Mouse (Mus musculus) heart, embryonic 13.5 days (tissue): ENCODE data around the gene Adgrd1. TPM values are rescaled to one million over a fixed set of nuclear protein-coding genes. Genes with fewer than 3 reads are reported as not detected.

Source experiments
- ATAC-seq: fragments of 200-750 bp; cut with Nextera tagmentation; 2 replicates; pipeline ENCODE4 v1.8.0; 2017; ENCODE audit warnings: moderate TSS enrichment; ENCODE audit not compliant: insufficient number of reproducible peaks, low FRiP score, low TSS enrichment; ENCODE audit errors: extremely low read depth
- H3K27ac ChIP-seq: fragments of 300-500 bp; sonication (generic); replicated peaks from 2 replicates; pipeline ENCODE4 v1.5.1; 2015; ENCODE audit warnings: moderate library complexity, mild to moderate bottlenecking, inconsistent platforms
- H3K27me3 ChIP-seq: fragments of 300-500 bp; sonication (generic); replicated peaks from 2 replicates; pipeline ENCODE4 v1.6.1; 2015; ENCODE audit warnings: mild to moderate bottlenecking, inconsistent platforms
- H3K36me3 ChIP-seq: fragments of 300-500 bp; sonication (generic); 2 replicates; pipeline ENCODE4 v1.6.1; 2015; ENCODE audit warnings: mild to moderate bottlenecking, inconsistent platforms
- H3K4me1 ChIP-seq: fragments of 300-500 bp; sonication (generic); 2 replicates; pipeline ENCODE4 v1.6.1; 2015; ENCODE audit warnings: inconsistent platforms
- H3K4me2 ChIP-seq: fragments of 300-500 bp; sonication (generic); 2 replicates; pipeline ENCODE4 v1.6.1; 2015; ENCODE audit warnings: inconsistent platforms, mild to moderate bottlenecking, moderate library complexity
- H3K4me3 ChIP-seq: fragments of 300-500 bp; sonication (generic); 2 replicates; pipeline ENCODE4 v1.5.1; 2015; ENCODE audit warnings: moderate library complexity, mild to moderate bottlenecking, inconsistent platforms
- H3K9ac ChIP-seq: fragments of 300-500 bp; sonication (generic); 2 replicates; pipeline ENCODE4 v1.6.1; 2015; ENCODE audit warnings: inconsistent platforms, mild to moderate bottlenecking, moderate library complexity
- H3K9me3 ChIP-seq: fragments of 300-500 bp; sonication (generic); 2 replicates; pipeline ENCODE4 v1.6.1; 2016; ENCODE audit warnings: inconsistent platforms
- WGBS: fragments of 180-500 bp; shearing (Covaris S2); methylation state at CpG from one replicate; pipeline ENCODE4 v1.1.7; 2015; ENCODE audit warnings: mixed read lengths; 5-methylcytosine and 5-hydroxymethylcytosine counted together
- polyA plus RNA-seq: library from polyadenylated mRNA; unstranded; fragments of >200 nt; fragmentation: Nextera tagmentation; extraction: Ambion mirVana; gene quantifications from 2 replicates; pipeline ENCODE4 v1.2.1, GENCODE M21; 2015

Adgrd1 gene
- polyA plus RNA-seq, 1 experiment from 2014 or later = 0.87 TPM

GRCm38 (mm10) chr5:129211385-129212031 is 115.0 kb downstream of the Adgrd1 start:
- no peaks in the 10 kb centered on the region for H3K9me3 ChIP-seq
- no peak overlapping the region for H3K27ac ChIP-seq
- H3K9ac ChIP-seq = no peak overlapping the region
- 76% methylated on average over 14 of the region's 14 CpGs for WGBS
- no peak overlapping the region for H3K4me2 ChIP-seq
- peaks cover 11% of the 10 kb centered on the region; the same call in 1 of the 2 replicates for H3K27me3 ChIP-seq
- H3K4me1 ChIP-seq = no peaks in the 10 kb centered on the region
- no peak for ATAC-seq
- no peak overlapping the region for H3K4me3 ChIP-seq
- no peaks in the 10 kb centered on the region for H3K36me3 ChIP-seq

GRCm38 (mm10) chr5:129214023-129214422 is 117.5 kb downstream of the Adgrd1 start:
- no peak overlapping the region for H3K27ac ChIP-seq
- H3K9ac ChIP-seq = no peak overlapping the region
- no peaks in the 10 kb centered on the region for H3K36me3 ChIP-seq
- H3K4me1 ChIP-seq = peaks cover 5% of the 10 kb centered on the region
- no peak overlapping the region for H3K4me3 ChIP-seq
- WGBS = 39% methylated on average over 9 of the region's 9 CpGs
- H3K4me2 ChIP-seq = no peak overlapping the region
- ATAC-seq = no peak
- peaks cover 25% of the 10 kb centered on the region for H3K27me3 ChIP-seq
- H3K9me3 ChIP-seq = no peaks in the 10 kb centered on the region

- Histone ChIP-seq H3K27ac (no peak overlapping the region), H3K9me3 (peaks cover 5% of the 10 kb centered on the region; the same call in 1 of the 2 replicates), H3K4me3 (no peak overlapping the region), H3K9ac (no peak overlapping the region), H3K4me2 (no peak overlapping the region), H3K27me3 (peaks cover 25% of the 10 kb centered on the region), H3K36me3 (no peaks in the 10 kb centered on the region), H3K4me1 (peaks cover 5% of the 10 kb centered on the region)
- 77% methylated on average over 2 of the region's 2 CpGs for WGBS
- ATAC-seq = no peak
These were observed 119.5 kb downstream of the Adgrd1 start for GRCm38 (mm10) chr5:129216001-129216400.

GRCm38 (mm10) chr5:129217481-129218221 is 121.1 kb downstream of the Adgrd1 start:
- no peaks in the 10 kb centered on the region for H3K36me3 ChIP-seq
- WGBS = 12% methylated on average over 22 of the region's 22 CpGs
- H3K4me2 ChIP-seq = peak overlapping the region; percentile 51
- no peak overlapping the region for H3K27ac ChIP-seq
- 0 out of 2 replicates have a peak overlapping the region, but pooled peaks have one; percentile 11 for H3K4me3 ChIP-seq
- no peak for ATAC-seq
- H3K9ac ChIP-seq = no peak overlapping the region
- peaks cover 5% of the 10 kb centered on the region for H3K4me1 ChIP-seq
- peaks cover 21% of the 10 kb centered on the region for H3K27me3 ChIP-seq
- H3K9me3 ChIP-seq = peaks cover 5% of the 10 kb centered on the region; the same call in 1 of the 2 replicates

- peaks cover 21% of the 10 kb centered on the region for H3K27me3 ChIP-seq
- WGBS = 48% methylated on average over 1 of the region's 3 CpGs
- H3K36me3 ChIP-seq = no peaks in the 10 kb centered on the region
- H3K4me1 ChIP-seq = peaks cover 5% of the 10 kb centered on the region
- H3K27ac ChIP-seq = no peak overlapping the region
- peaks cover 5% of the 10 kb centered on the region; the same call in 1 of the 2 replicates for H3K9me3 ChIP-seq
- H3K4me2 ChIP-seq = no peak overlapping the region
- H3K4me3 ChIP-seq = no peak overlapping the region
- no peak for ATAC-seq
- H3K9ac ChIP-seq = no peak overlapping the region
These were observed 121.6 kb downstream of the Adgrd1 start for GRCm38 (mm10) chr5:129218222-129218505.

- ATAC-seq = no peak
- H3K4me3 ChIP-seq = no peak overlapping the region
- H3K9me3 ChIP-seq = peaks cover 5% of the 10 kb centered on the region; the same call in 1 of the 2 replicates
- H3K36me3 ChIP-seq = no peaks in the 10 kb centered on the region
- H3K27ac ChIP-seq = no peak overlapping the region
- H3K9ac ChIP-seq = no peak overlapping the region
- WGBS = 32% methylated on average over 8 of the region's 8 CpGs
- no peak overlapping the region for H3K4me2 ChIP-seq
- peaks cover 5% of the 10 kb centered on the region for H3K4me1 ChIP-seq
- H3K27me3 ChIP-seq = peaks cover 21% of the 10 kb centered on the region
These were observed 122.0 kb downstream of the Adgrd1 start for GRCm38 (mm10) chr5:129218537-129218981.

- Histone ChIP-seq H3K4me2 (no peak overlapping the region), H3K27me3 (peaks cover 21% of the 10 kb centered on the region), H3K36me3 (no peaks in the 10 kb centered on the region), H3K9me3 (peaks cover 5% of the 10 kb centered on the region; the same call in 1 of the 2 replicates), H3K4me1 (peaks cover 5% of the 10 kb centered on the region), H3K4me3 (no peak overlapping the region), H3K9ac (no peak overlapping the region), H3K27ac (no peak overlapping the region)
- no peak for ATAC-seq
- WGBS = 88% methylated on average over 5 of the region's 5 CpGs
These were observed 122.7 kb downstream of the Adgrd1 start for GRCm38 (mm10) chr5:129219178-129219760.

- Histone ChIP-seq H3K27me3 (peaks cover 3% of the 10 kb centered on the region; the same call in 1 of the 2 replicates), H3K27ac (no peak overlapping the region), H3K36me3 (no peaks in the 10 kb centered on the region), H3K4me3 (peak overlapping the region; percentile 19), H3K9me3 (no peaks in the 10 kb centered on the region), H3K4me2 (peak overlapping the region; percentile 47), H3K4me1 (no peaks in the 10 kb centered on the region), H3K9ac (no peak overlapping the region)
- ATAC-seq = no peak
- 59% methylated on average over 33 of the region's 33 CpGs for WGBS
These were observed 129.4 kb downstream of the Adgrd1 start for GRCm38 (mm10) chr5:129225810-129226450.

GRCm38 (mm10) chr5:129228171-129228570 is 131.6 kb downstream of the Adgrd1 start:
- Histone ChIP-seq H3K9ac (no peak overlapping the region), H3K4me1 (no peaks in the 10 kb centered on the region), H3K36me3 (no peaks in the 10 kb centered on the region), H3K27ac (no peak overlapping the region), H3K27me3 (peaks cover 3% of the 10 kb centered on the region; the same call in 1 of the 2 replicates), H3K4me3 (no peak overlapping the region), H3K4me2 (no peak overlapping the region), H3K9me3 (no peaks in the 10 kb centered on the region)
- 87% methylated on average over 2 of the region's 2 CpGs for WGBS
- ATAC-seq = no peak

- Histone ChIP-seq H3K4me2 (no peak overlapping the region), H3K4me3 (no peak overlapping the region), H3K4me1 (no peaks in the 10 kb centered on the region), H3K27me3 (no peaks in the 10 kb centered on the region), H3K36me3 (no peaks in the 10 kb centered on the region), H3K27ac (no peak overlapping the region), H3K9ac (no peak overlapping the region), H3K9me3 (no peaks in the 10 kb centered on the region)
- WGBS = 80% methylated on average over 4 of the region's 4 CpGs
- no peak for ATAC-seq
These were observed 136.8 kb downstream of the Adgrd1 start for GRCm38 (mm10) chr5:129233301-129233700.

- 61% methylated on average over 7 of the region's 7 CpGs for WGBS
- H3K9ac ChIP-seq = no peak overlapping the region
- H3K27me3 ChIP-seq = no peaks in the 10 kb centered on the region
- no peak overlapping the region for H3K4me2 ChIP-seq
- no peak overlapping the region for H3K27ac ChIP-seq
- no peak overlapping the region for H3K4me3 ChIP-seq
- no peaks in the 10 kb centered on the region for H3K36me3 ChIP-seq
- no peaks in the 10 kb centered on the region for H3K9me3 ChIP-seq
- ATAC-seq = no peak
- no peaks in the 10 kb centered on the region for H3K4me1 ChIP-seq
These were observed 137.4 kb downstream of the Adgrd1 start for GRCm38 (mm10) chr5:129233881-129234432.
